Mouse (Mus musculus) C2C12 (cell line): ENCODE results near the gene Fthl17e.
"Not testable (repeated sequence)": the region's sequence is repeated elsewhere in the genome, so short reads cannot be mapped to it uniquely, and the experiment has no call there.

Experiments used
- CTCF ChIP-seq: IDR thresholded peaks from one replicate; pipeline ENCODE4 v1.5.1; 2011; ENCODE audit not compliant: control insufficient read depth, insufficient read depth, insufficient read length
- MYOD1 ChIP-seq: IDR thresholded peaks from one replicate; pipeline ENCODE4 v1.6.1; 2011; ENCODE audit warnings: low read depth; ENCODE audit not compliant: control insufficient read depth, insufficient read length
- USF1 ChIP-seq: IDR thresholded peaks from one replicate; pipeline ENCODE4 v1.6.1; 2011; ENCODE audit warnings: low read depth, mild to moderate bottlenecking, control low read depth, moderate library complexity

DNA sequence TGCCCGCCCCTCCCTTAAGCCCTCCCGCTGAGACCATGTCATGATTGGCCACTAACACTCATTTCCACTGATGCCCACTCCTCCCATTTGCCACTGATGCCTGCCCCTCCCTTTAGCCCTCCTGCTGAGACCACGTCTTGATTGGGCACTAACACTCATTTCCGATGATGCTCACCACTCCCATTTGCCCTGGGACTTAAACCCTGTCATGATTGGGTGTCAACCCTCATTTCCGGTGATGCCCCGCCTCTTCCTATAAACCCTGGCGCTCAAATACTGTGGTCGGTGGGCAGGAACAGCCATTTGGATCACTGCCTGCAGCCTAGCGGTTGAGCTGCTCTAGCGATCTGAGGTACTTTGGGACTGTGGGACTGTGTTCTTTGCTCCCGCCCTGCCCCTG is 29.4 kb downstream of the Fthl17e start, which contains the start of gene Fthl17f:
- TF ChIP-seq CTCF, MYOD1, USF1: not testable (repeated sequence)
